Mouse (Mus musculus): Measurements from ENCODE around the gene Ceacam16.

The Ceacam16 gene

DNA sequence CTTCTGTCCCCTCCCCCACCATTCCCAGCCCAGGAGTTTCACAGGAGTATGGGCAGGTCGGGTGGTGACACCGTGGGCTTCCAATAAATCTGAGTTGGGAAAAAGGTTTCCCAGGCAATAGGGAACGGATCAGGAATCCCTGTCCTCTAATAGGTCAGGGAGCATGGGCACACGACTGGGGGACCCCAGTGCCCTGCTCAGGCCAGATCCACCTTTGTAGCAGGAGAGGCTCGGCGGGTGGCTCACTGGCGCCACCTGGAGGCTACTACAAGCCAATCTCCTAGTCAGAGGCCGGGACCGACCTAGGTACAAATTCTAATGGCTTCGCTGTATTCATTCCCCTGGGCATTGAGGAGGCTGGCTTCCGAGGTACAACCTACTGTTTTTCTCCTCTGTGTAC is 17.5 kb downstream of the Ceacam16 start:
- DNase-seq (ENCODE audit: low spot score), result no peak

DNA sequence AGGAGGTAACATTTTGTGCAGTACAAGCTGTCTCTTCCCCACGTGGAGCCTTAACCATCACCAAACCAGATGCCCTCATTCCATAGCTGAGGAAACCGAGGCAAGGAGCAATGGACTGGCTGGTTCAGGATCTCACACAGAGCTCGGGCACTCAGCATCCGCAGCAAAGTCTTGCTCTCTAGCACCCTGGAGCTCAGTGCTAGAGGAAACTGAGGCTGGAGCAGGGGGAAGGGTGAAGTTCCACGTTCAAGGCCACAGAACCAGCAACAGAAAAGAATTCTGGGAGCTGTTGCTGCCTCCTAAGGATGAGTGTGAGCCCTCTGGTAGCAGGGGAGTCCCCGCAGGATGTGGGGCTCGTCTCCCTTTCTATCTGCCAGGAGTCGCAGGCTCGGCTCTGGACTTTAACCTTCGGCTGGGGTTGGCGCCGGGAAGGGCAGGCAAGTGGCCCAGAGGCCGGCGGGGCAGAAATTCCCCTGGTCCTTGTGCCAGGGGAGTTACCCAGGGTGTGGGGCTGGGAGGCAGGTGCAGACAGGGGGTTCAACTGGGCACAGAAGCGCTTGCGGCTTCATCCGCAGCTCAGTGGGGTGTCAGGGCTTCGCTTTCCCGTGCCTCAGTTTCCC is 18.1 kb downstream of the Ceacam16 start:
- no peak for DNase-seq (ENCODE audit: low spot score)

DNA sequence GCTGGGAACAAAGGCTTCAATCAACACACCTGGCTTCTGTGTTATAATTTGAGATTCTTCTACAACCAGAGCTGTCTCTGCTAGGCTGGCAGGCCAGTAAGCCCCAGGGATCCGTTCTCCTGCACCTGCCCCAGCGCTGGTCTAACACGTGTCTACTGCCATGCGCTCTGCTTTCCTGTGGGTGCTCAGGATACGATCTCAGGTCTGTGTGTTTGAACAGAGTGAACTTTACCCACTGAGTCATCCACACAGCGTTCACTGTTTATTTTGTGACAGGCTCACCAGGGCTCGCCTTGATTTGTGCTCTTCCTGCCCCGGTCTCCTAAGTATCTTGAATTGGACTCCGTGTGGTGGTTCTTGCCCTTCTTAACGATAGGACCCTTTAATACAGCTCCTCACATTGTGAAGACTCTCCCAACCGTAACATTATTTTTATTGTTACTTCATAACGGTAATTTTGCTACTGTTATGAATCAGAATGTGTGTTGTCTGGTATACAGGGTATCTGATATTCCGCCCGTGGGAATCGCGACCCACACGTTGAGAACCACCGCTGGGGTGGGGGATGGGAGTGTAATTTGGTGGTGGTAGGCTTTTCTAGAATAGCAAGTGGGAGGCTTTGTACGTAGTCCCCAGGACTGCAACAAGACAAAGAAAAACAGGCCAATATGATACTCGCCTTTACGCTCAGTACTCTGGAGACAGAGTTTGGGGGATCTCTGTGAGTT is 19.2 kb downstream of the Ceacam16 start:
- DNase-seq (ENCODE audit: low spot score), result no peak

DNA sequence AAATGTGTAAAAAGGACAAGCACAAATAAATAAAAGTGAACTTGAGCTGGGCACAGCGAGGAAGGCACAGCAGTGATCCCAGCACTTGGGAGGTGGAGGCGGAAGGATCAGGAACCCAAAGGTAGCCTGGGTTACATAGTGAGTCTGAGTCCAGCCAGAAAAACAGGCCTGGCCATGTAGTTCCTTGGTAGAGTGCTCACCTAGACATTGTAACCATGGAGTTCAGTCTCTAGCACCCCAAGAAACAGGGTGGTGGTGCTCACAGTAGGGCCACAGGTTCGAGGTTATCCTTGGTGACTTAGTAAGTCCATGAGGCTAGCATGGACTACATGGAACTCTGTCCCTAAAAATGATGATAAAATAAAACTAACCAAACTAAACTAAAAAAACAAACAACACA is 20.2 kb downstream of the Ceacam16 start:
- DNase-seq (ENCODE audit: low spot score), result no peak

DNA sequence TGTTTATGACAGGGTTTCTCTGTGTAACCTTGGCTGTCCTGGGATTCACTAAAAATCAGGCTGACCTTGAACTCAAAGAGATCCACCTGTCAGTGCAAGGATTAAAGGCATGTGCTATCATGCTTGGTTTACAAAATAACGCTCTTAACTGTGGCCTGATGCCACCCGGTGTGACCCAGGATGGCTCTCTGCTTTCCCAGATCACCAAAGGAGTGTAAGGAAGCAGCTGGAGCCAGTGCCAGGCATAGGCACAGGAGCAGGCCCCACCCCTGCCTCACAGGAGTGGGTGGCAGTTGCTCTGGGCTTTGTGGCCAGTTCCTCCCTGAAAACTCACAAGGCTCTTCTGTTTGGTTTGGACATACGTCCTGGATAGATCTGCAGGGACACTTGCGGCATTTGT is 20.7 kb downstream of the Ceacam16 start:
- no peak for DNase-seq (ENCODE audit: low spot score)

DNA sequence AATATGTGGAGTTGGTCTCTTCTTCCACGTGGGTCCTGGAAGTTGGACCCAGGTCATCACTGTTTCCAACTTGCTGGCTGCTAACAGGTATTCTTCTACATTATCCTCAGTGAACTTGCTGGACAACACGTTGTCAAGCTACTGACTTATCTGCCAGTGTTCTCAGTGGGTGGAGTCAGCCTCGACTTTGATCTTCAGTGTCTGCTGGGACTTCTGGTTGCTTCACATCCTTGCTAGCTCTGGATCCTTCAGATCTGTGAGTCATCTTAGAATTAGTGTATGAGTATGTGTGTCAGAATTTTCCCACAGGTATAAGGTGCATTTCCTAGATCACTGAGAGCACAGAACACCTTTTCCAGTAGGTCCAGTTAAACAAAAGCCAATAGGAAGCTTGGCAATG is 24.3 kb downstream of the Ceacam16 start:
- no peak for DNase-seq (ENCODE audit: low spot score)

DNA sequence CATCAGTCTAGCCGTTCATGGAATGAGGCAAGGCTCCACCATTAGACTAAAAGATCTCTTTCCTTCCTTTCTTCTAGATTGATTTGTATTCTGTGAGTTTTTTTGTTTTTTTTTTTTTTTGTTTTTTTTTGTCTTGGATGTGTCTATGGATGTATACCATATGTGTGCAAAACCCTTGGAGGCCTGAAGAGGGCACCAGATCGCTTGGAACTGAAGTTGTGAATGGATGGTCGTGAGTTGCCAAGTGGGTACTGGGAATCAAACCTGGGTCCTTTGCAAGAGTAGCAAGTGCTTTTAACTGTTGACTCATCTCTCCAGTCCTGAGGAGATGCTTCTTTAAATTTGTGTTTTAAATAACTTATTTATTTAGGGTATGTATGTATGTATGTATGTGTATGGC is 27.0 kb downstream of the Ceacam16 start:
- no peak for DNase-seq (ENCODE audit: low spot score)

DNA sequence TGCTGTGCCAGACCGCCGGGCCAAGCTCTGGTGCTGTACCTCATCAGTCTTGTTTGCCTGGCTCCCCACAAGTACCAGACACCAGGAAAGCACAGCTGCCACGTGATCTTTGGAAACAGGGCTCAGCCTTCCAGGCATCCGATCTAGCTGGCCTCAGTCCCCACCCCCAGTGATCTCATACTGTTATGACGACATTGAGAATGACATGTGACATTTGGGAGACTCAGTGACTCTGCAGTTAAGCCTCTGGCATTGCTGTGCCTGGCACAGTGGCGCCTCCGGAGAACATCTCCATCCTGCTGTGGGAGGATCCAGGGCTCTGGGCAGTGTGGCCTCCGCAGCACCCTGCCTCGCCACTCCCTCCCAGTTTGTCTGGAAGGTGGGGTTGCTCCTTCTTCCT is 29.3 kb downstream of the Ceacam16 start:
- DNase-seq (ENCODE audit: low spot score), result no peak

DNA sequence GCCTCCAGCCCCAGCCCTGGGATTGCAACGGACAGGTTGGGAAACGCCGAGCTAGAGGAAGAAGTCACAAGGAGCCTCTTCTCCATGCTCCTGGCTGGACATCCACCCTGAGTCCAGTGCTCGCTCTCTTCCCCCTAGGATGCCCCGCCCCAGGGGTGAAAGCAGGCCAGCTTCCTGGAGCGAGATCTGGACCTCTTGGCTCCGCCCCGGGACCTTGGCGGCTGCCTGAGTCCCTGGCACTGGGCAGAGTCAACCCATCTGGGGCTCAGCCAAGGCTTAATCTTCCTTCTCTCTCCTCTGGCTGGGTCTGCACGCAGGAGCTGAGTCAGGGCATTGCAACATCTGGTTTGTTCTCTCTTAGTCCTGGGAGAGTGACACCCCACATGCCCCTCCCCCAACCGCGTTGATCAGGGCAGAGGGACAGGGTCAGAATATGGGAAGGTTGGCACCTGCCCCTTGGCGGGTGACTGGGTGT is 30.4 kb downstream of the Ceacam16 start:
- no peak for DNase-seq (ENCODE audit: low spot score)

DNA sequence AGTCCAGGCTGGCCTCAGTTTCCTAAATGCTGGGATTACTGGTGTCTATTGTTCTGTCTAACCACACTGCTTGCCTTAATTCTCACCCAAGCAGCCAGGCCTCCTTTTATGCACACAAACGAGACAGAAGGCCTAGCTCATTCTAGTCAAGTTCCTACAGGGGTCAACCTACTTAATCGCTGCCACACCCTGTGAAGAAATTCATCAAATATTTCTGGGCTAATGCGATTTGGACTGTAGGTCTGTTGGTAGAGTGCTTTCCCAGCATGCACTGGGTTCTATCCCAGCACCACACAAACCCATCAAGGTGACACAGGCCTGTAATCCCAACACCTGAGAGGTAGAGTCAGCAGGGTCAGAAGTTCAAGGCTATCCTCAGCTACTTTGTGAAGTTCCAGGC is 31.4 kb downstream of the Ceacam16 start:
- no peak for DNase-seq (ENCODE audit: low spot score)

DNA sequence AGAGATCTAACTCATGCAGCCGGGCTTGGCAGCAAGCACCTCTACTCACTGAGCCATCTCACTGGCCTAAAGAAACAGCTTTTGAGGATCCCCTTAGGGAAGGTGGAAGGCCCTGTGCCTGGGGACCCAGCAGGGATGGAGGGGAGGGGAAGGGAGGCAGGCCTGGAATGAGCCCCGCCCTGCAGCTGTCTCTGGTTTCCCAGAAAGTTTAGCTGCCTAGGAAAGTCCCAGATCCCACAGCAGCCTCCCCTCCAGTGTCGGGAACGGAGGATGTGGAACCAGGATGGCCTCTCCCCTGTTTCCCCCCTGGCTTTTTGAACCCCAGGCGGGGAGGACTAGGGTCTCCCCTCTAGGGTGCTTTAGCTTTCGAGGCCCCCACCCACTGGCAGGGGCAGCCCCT is 34.3 kb downstream of the Ceacam16 start:
- no peak for DNase-seq (ENCODE audit: low spot score)

DNA sequence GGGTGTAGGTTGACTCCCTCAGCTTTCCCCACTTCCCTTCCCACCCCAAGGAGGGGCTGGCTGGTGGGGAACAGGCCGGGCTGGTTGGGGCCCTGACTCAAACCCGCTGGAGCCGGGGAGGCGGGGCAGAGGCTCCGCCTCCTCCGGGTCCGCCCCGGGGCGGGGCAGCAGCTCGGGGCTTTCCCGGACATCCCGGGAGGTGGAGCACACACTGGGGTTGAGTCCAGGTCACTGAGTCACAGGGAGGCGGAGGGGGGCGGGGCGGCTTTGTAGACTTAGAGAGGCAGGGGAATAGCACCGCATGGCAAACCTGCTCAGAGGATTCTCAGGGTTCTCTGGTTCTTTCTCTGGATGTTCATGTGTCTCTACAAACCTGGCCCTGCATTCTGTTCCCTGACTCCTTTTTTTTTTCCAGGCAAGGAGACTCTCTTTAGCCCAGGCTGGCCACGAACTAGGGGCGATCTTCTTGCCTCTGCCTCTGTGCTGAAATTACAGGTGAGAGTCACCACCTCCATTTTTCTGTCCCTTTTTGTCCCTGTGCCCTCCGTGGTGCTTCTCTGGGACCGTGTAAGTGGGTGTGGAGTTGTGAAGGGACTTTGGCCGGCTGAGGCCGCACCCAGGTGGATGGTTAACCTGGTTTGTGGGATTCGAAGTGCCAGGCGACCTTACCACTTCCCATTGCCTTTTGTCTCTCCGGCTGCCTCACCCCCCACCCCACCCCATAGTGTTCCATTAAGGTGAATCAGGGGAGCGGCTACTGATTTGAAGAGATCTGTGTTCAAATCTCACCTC is 36.7 kb downstream of the Ceacam16 start:
- peak; percentile 81 for DNase-seq (ENCODE audit: low spot score)

DNA sequence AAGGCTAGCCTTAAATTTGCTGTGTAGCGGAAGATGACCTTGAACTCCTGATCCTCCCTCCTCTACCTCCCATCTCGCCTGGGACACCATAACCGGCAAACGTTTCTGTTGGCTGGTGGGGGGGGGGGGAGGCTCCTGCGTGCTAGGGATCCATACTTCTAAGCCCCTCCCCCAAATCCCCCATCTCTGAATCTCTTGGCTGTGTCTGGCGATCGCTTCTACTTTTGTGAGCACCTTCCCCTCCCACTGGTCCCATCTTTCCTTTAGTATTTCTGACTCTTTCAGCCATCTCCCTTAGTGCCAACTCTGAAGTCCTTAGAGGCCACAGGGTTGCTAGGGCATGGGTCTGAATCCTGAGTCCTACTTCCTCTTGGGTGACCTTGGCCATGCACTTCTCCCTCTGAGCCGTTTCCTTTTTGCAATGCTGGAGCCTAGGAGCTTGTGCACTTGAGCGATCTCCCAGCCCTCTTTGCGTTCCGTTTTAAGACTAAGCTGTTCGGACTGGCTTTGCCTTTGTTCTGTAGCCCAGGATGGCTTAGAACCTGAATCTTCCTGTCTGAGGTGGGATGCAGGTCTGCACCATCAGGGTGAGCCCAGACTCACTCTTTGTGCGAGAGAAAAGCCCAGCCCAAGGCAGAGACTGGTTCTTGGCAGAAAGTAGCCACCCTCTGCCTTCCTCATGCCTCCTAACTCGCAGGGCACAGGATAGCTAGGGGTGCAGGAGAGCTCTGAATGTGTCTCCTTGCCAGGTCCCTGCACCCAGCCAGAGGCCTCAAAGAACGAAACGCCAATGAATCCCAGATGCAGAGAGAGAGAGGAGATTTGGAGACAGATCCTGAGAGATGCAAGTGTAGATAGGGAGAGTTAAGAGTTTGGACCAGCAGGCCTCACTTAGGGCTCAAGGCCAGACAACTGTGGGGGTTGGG is 37.6 kb downstream of the Ceacam16 start:
- no peak for DNase-seq (ENCODE audit: low spot score)

DNA sequence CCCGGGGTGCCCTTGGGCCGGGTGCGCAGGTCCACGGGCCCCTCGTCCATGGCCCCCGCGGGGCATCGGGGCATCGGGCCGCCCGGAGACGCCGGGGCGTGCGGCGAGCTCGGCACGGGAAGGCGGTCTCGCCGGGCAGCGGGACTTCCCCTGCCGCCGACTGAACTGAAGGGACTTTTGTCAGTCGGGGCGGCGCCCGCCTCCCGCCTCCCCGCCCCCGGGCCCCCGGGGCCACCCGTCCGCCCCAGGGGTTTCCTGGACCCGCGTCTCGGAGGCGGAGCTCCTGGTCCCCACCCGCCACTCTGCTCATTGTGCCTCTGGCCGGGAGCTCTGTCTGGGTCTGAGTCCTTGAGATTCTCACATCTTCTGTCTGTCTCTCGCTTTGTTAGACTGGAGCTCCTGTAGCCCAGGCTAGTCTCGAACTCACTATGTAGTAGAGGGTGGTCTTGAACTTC is 38.5 kb downstream of the Ceacam16 start, which contains the start of gene Bcl3:
Gene Bcl3, minus strand, starts transcription at position 167 of the 455 bp plus-strand sequence.
- no peak for DNase-seq (ENCODE audit: low spot score)

DNA sequence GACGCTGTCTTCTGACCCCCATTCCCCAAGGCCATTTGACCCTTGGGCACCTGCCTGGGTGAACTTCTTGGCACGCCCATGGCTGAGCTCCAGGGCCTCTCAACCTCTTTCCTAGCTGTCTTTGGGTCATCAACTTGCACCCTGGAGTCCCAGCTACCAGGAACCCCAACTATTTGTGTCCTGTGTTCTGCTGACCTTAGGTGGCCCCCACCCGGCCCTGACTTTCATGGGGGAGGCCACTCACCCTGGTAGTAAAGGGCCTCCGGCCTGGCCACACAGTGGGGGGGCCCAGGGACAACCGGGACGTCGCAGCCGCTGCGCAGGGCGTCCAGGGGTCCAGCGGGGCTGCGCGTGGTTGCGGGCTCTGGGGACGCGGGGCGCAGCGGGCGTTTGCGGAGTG is 38.9 kb downstream of the Ceacam16 start:
- no peak for DNase-seq (ENCODE audit: low spot score)

DNA sequence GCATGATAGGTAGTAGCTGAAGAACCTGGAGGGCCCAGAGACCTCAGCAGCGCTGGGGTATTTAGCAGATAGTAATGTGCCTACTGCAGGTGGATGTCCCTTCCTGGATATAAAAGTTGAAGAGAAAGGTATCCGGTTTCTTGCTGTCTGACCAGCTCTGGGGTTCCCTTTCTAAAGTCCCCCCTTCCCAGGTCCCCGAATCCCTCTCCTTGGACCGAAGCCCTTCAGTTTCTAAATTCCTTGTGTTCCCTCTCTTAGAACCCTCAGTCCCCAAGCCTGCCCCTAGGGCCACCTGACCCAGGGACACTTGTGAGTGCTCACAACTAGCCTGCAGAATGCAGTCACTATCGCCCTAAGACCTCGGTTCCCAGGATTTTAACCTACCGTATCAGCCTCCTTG is 39.5 kb downstream of the Ceacam16 start:
- no peak for DNase-seq (ENCODE audit: low spot score)

DNA sequence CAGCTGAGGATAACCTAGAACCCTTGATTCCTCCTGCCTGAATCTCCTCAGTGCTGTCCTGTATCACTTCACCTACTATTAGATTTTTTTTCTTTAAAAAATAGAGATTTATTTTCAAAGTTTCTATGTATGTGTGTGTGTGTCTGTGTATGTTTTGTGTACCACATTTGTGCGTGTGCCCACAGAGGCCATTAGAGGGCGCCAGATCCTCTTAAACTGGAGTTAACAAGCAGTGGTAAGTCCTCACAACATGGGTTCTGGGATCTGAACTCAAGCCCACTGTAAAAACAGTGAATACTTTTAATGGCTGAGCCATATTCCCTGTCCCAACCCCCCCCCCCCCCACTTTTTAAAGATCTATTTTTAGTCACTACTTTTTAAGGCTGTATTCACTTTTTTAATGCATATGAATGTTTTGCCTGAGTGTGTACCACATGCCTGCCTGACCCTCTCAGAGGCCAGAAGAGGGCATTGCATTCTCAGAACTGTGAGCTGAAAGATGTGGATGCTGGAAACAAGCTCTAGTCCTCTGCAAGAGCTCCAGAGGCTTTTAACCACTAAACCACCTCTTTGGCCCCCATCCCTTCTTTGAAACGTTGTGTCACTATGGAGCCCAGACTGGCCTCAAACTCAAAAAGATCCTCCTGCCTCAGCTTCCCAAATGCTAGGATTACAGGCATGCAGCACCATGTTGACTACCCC is 40.6 kb downstream of the Ceacam16 start:
- no peak for DNase-seq (ENCODE audit: low spot score)

DNA sequence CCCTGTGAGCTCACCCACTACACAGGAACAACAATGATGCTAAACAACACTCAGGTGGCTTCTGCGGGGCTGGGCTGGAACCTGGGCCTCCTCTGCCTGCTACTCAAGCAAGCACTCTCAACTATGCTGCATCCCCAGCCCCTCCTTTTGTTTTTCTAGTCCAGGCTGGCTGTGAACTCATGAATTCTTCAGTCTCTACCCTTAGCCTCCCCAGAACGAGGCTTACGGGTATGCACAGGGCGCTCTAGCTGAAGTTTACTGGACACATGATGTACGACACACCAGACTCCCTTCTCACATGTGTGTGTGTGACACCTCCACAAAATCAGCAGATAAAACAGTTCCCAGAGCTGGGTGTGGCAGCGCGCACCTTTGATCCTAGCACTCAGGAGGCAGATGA is 42.2 kb downstream of the Ceacam16 start:
- no peak for DNase-seq (ENCODE audit: low spot score)

DNA sequence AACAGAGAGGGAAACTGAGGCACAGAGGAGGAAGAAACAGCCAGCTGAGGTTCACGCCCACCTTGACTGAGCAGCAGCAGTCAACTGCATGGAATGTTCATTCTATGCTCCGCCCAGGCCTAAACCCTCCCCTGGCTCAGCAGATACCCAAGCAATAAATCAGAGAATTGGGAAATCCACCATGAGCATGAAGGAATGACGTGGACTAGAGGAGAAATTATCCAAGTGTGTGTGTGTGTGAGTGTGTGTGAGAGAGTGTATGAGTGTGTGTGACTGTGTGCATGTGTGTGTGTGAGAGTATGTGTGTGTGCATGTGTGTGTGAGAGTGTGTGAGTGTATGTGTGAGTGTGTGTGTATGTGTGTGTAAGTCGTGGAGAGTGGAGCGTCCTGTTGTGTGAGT is 42.7 kb downstream of the Ceacam16 start:
- no peak for DNase-seq (ENCODE audit: low spot score)

DNA sequence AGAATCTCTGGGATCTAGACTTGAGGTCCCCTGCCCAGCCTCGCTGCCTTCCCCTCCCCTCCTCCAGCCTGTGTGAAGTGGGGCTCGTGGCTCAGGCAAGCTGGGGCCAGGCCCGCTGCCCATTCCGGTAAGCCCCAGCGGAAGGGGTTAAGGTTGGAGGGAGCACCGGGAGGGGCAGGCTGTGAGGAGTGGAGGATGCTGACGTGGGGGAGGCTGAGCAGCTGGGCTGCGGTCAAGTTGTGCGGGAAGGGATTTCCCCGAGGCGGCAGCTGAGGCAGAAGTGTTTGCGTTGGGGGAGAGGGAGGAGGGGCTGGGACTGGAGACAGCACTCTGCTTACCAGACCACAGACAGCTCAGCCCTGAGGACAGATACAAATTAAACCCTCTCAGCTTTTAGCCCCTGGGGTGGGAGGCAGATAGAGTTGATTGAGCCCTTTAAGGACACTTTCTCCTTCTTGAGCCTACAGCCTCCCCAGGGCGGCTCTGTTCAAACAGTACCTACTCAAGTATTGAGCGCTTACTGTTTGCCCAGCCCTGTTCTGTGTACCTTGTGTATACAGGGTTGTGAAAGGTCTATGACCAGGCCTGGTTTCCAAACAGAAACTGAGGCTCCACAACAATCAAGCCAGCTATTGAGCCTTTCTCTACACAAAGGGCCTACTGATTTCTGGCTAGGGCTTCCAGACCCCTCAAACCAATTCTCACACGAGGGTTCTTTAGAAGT is 43.6 kb downstream of the Ceacam16 start:
- DNase-seq (ENCODE audit: low spot score), result no peak
